Mouse (Mus musculus) 416B (cell line): ENCODE results near the gene Hoxd8.

ENCODE experiments used
- DNase-seq: peaks from one replicate; pipeline ENCODE4 v3.0.0; 2011; ENCODE audit warnings: low read depth

Gene Hoxd8

DNA sequence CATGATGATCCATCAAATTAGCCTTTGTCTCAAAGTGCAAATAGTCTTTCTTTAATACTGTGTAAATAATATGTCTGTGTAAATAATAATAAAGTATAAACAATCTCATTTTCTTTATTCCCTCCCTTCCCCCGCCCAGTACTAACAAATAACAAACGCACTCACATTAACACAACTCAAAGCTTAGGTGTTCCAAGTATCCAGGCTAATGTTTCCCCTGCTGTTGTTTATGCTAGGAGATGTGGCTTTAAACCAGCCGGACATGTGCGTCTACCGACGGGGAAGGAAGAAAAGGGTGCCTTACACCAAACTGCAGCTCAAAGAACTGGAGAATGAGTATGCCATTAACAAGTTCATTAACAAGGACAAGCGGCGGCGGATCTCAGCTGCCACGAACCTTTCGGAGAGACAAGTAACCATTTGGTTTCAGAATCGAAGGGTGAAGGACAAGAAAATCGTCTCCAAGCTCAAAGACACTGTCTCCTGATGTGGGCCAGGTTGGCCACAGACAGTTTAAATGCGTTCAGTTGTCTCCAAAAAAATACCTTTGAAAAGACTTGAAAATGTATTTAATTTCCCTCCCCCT is 34.7 kb upstream of the Hoxd8 start:
- DNase-seq = no peak

- DNase-seq = no peak
Observed at GRCm38 (mm10) chr2:74670632-74671188, 33.7 kb upstream of the Hoxd8 start.

DNA sequence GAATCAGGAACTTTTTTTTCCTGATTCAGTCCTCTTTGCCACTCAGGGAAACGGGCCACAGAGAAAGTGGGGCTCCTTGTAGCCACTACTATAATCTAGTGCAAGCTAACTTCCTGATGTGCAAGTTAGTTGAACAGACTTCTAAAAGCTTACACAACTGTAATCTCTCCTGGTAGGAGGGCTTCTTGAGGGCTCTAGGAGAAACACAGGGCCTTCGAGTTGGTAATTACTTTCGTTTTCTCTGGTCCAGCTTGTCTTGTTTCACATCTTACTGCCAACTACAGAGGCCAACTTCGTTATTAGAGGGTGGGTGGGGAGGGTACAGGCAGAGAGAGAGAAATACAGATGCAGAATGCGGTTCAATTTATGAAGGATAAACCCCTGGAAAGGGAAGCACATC is 32.6 kb upstream of the Hoxd8 start:
- peak; percentile 73 for DNase-seq

DNA sequence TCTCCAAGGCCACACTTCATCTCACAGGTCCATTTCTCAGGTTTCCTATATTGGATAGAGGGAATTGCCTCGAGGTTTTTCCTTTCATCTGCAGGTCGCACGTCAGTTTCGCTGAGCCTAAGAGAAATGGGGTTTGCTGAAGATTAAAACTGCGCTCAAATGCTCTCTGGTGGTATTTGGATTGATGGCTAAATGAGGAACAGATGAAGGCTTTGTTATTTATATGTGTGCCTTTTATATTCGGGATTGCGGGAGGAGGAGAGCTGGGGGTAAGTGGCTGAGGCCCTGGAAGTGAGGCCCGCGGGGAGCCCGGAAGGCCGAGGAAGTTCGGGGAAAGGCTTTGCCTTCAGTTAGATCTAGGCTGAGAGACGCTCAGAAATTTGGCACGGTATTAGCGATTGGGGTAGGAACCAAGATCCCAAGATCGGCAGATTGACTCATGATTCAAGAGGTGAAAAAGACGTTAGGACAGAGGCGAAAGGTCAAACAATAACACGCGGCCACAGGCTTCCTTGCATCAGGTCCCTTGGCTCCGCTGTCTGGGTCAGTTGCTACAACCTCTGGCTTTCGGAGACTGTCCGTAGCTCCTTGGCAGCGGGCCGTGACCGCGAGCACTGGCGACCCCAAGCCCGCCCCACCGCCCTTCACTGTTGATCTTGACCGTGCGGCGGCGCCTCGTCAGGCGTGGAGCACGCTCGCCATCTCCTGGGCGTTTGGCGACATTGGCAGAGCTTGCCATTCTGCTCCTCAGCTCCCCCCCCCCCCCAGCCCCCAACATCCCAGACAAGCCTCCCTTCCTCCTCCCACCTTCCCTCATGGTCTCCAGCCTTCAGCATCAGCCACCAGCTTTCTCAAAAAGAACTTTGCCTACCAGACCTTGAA is 31.7 kb upstream of the Hoxd8 start:
- peak; percentile 83 for DNase-seq

DNA sequence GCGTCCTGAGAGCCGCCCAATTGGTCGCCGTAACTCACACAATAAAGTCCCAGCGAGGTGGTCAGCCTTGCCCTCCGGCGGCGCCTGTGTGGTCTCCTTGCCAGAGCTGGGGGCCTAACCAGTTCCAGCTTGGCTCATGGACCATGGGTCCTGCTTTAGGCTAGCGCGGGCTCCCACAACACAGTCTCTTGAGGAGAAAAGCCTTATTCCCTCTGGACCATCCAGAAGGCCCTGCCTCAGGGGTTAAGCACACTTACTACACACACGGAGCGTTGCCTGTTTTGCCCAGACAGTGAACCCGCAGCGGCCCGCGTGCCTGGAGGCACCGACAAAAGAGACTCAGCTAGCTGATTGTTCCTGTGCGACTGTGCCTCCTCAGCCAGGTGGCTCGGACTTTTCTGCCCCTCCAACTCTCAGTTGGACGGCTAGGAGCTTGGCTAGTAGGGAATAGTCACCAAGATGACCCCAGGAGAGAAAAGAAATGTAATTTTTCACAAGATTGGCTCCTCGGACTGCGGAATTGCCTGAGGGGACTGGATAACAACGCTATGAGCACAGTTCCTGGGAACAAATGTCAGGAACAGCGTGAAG is 30.5 kb upstream of the Hoxd8 start:
- DNase-seq = no peak

DNA sequence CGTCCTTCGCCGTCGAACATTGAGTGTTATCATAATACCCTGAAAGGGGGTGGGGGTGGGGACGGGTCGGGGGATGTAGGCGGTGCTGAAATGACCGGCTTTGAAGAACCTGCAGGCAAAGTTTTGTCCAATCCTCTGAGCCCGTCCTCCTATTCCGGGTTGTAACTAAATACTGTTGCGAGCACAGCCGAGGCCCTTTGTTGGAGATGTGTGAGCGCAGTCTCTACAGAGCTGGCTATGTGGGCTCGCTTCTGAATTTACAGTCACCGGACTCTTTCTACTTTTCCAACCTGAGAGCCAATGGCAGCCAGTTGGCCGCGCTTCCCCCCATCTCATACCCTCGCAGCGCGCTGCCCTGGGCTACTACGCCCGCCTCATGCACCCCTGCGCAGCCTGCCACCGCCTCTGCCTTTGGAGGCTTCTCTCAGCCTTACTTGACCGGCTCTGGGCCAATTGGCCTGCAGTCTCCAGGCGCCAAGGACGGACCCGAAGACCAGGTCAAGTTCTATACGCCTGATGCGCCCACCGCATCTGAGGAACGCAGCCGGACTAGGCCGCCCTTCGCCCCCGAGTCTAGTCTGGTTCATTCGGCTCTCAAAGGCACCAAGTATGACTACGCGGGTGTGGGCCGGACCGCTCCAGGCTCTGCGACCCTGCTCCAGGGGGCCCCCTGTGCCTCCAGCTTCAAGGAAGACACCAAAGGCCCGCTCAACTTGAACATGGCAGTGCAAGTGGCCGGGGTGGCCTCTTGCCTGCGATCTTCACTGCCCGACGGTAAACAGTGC is 29.3 kb upstream of the Hoxd8 start, which contains the start of gene Hoxd12:
TSS of gene Hoxd12 (plus strand) at position 133 of the 785 bp plus-strand sequence.
- no peak for DNase-seq

- no peak for DNase-seq
Observed at GRCm38 (mm10) chr2:74675666-74676282, 28.6 kb upstream of the Hoxd8 start.

- DNase-seq = no peak
Observed at GRCm38 (mm10) chr2:74676376-74677052, 27.9 kb upstream of the Hoxd8 start.

GRCm38 (mm10) chr2:74677106-74677505 is 27.3 kb upstream of the Hoxd8 start:
- DNase-seq = no peak

GRCm38 (mm10) chr2:74678891-74679595 is 25.4 kb upstream of the Hoxd8 start, which contains the start of gene Hoxd11:
Hoxd11 (plus strand) TSS chr2:74679557.
- DNase-seq = no peak

DNA sequence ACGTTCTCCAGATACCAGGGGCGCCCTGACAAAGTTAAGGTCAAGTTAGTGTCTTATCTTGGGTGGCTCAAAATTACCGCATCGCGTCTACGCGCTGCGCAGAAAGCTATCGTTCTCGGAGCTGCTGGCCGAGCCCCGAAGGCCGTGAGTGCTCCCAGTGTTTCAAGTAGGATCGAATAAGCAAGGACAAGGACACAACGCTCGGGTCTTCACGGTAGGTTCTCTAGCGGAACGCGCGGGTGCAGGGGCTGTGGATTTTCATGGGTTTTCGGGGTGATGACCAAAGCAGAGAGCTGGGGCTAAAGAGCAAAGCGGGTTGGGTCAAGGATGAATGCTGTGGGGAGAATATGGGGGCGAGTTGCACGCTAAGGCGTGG is 24.8 kb upstream of the Hoxd8 start:
- no peak for DNase-seq

- DNase-seq = no peak
Observed at GRCm38 (mm10) chr2:74679980-74680379, 24.4 kb upstream of the Hoxd8 start.

- no peak for DNase-seq
Observed at GRCm38 (mm10) chr2:74680561-74681398, 23.6 kb upstream of the Hoxd8 start.

DNA sequence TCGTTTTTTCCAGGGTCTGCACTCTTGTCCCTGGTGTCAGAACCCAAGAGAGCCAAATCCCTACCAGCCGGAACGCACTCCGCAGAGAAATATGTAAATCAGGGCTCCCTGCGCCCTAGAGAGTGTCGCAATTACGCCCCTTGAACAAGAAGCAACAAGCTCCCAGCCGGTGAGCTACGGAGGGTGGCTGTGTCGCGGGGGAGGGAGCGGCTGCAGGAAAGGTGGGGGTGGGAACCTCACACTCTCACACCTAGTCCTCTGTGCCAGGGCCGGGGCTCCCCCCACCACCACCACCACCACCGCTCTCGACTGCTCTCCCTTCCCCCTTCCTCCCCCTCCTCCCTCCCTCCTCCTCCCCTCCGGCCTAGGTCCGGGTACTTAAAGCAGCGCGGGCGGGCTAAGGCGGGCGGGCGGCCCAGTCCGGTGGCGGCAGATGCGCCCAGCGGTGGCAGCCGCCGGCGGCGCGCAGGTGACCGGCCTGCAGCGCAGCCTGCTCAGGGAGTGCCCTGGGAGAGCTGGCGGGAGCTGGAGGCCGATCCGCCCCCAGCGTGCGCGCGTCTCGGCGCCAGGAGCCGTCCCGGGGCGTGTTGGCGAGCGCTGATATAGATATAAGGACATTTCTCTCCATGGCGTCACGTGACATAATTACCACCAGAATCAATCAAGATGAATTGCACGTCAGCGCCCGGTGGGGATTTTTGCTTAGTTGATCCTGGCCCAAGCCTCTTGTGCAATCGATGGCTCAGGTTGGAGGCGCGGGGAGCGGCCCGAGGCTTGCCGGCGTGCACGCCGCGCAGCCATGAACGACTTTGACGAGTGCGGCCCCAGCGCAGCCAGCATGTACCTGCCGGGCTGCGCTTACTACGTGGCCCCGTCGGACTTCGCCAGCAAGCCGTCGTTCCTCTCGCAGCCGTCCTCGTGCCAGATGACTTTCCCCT is 22.6 kb upstream of the Hoxd8 start:
- DNase-seq = no peak

- no peak for DNase-seq
Observed at GRCm38 (mm10) chr2:74682796-74683195, 21.6 kb upstream of the Hoxd8 start.

DNA sequence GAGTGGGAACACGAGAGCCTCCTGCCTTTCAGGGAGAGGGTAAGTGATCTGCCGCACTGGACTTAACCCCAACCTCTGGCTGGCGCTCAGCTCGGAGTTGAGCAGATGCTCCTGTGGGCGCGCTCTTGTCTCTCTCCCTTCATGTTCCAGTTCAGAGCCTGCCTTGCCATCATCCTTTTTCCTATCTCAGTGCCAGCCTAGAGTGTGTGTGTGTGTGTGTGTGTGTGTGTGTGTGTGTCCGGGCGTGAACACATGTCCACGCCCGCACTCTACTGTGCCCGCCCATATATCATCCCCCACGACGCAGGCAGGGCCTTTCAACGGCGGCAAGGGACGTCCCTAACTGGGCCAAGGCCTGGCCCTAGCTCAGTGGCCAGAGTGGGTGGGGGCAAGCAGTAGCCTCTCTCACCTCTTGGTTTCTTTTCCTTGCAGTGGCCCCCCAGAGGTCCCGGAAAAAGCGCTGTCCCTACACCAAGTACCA is 20.9 kb upstream of the Hoxd8 start:
- DNase-seq = no peak

GRCm38 (mm10) chr2:74684106-74684505 is 20.3 kb upstream of the Hoxd8 start:
- no peak for DNase-seq

- DNase-seq = no peak
Observed at GRCm38 (mm10) chr2:74685059-74685603, 19.3 kb upstream of the Hoxd8 start.
